Mouse (Mus musculus): ENCODE data around the gene Kat6b. TPM values are rescaled to one million over a fixed set of nuclear protein-coding genes. Genes with fewer than 3 reads are reported as not detected.

Gene Kat6b
- polyA plus RNA-seq (2012; rRNA removed) = 34.1 and 35.4 TPM in 2 replicates

DNA sequence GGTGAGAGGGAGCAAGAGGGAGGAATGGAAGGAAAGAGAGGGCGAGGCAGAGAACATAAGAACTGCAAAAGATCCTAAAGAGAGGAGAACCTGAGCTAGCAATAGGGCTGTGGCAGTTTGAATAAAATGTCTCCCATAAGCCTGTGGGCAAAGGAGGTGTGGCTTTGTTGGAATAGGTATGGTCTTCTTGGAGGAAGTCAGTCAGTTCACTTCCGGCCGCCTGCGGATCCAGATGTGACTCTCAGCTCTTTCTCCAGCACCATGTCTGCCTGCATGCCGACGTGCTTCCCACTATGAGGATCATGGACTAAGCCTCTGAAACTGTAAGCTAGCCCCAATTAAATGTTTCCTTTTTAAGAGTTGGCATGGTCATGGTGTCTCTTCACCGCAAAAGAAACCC lies at the start of gene Kat6b:
TSS of gene Kat6b (plus strand) at position 204 of the 400 bp plus-strand sequence.

GRCm38 (mm10) chr14:21714486-21714885 lies 233.3 kb downstream of the Kat6b start, which contains the start of gene Dupd1:
Gene Dupd1 (minus strand): TSS chr14:21714576.

Other genes starting within 250 kb of the Kat6b start
- 0.13 TPM in 1 of 2 replicates, not detected in the other for gene Dupd1, start 233.1 kb downstream of the Kat6b start, polyA plus RNA-seq (2012; rRNA removed)

All from central nervous system, embryonic 14 days (tissue).